Mouse (Mus musculus): Measurements from ENCODE around the gene Gm17334. TPM values are rescaled to one million over a fixed set of nuclear protein-coding genes. Genes with fewer than 3 reads are reported as not detected.
A peak's percentile ranks its signal among the peaks of the same experiment; 100 is the strongest.

Gene Gm17334
- polyA plus RNA-seq, 1 experiment from 2014 or later = not detected

- Histone ChIP-seq H3K4me1 (peaks cover 34% of the 10 kb centered on the region), H3K36me3 (replicated peaks) (no peaks in the 10 kb centered on the region), H3K9me3 (peaks cover 2% of the 10 kb centered on the region; the same call in 1 of the 2 replicates), H3K27me3 (replicated peaks; ENCODE audit: low read depth, poor library complexity, severe bottlenecking) (no peaks in the 10 kb centered on the region), H3K4me3 (no peak overlapping the region), H3K27ac (replicated peaks) (peak overlapping the region; percentile 67)
- WGBS = 69% methylated on average over 25 of the region's 25 CpGs
- DNase-seq (ENCODE audit: low spot score) = no peak
These were observed 21.9 kb upstream of the Gm17334 start for GRCm38 (mm10) chr11:53794671-53795557.

GRCm38 (mm10) chr11:53794015-53794414 is 21.0 kb upstream of the Gm17334 start:
- H3K9me3 ChIP-seq = peaks cover 2% of the 10 kb centered on the region; the same call in 1 of the 2 replicates
- H3K4me1 ChIP-seq = peaks cover 41% of the 10 kb centered on the region
- H3K27ac ChIP-seq (replicated peaks) = peak overlapping the region; percentile 21; the same call in 1 of the 2 replicates
- no peaks in the 10 kb centered on the region for H3K36me3 ChIP-seq (replicated peaks)
- H3K4me3 ChIP-seq = no peak overlapping the region
- WGBS = 85% methylated on average over 3 of the region's 3 CpGs
- H3K27me3 ChIP-seq (replicated peaks; ENCODE audit: low read depth, poor library complexity, severe bottlenecking) = no peaks in the 10 kb centered on the region
- no peak for DNase-seq (ENCODE audit: low spot score)

- Histone ChIP-seq H3K36me3 (replicated peaks) (no peaks in the 10 kb centered on the region), H3K27ac (replicated peaks) (no peak overlapping the region), H3K27me3 (replicated peaks; ENCODE audit: low read depth, poor library complexity, severe bottlenecking) (no peaks in the 10 kb centered on the region), H3K4me3 (no peak overlapping the region), H3K9me3 (peaks cover 2% of the 10 kb centered on the region; the same call in 1 of the 2 replicates), H3K4me1 (peaks cover 48% of the 10 kb centered on the region)
- 60% methylated on average over 3 of the region's 3 CpGs for WGBS
- peak; percentile 39 for DNase-seq (ENCODE audit: low spot score)
These were observed 20.0 kb upstream of the Gm17334 start for GRCm38 (mm10) chr11:53792986-53793385.

GRCm38 (mm10) chr11:53789277-53789676 is 16.3 kb upstream of the Gm17334 start:
- H3K27me3 ChIP-seq (replicated peaks; ENCODE audit: low read depth, poor library complexity, severe bottlenecking) = no peaks in the 10 kb centered on the region
- 78% methylated on average over 3 of the region's 3 CpGs for WGBS
- no peaks in the 10 kb centered on the region for H3K36me3 ChIP-seq (replicated peaks)
- peaks cover 2% of the 10 kb centered on the region; the same call in 1 of the 2 replicates for H3K9me3 ChIP-seq
- H3K27ac ChIP-seq (replicated peaks) = no peak overlapping the region
- H3K4me3 ChIP-seq = no peak overlapping the region
- DNase-seq (ENCODE audit: low spot score) = no peak
- H3K4me1 ChIP-seq = peaks cover 24% of the 10 kb centered on the region

- 66% methylated on average over 8 of the region's 8 CpGs for WGBS
- DNase-seq (ENCODE audit: low spot score) = no peak
- no peaks in the 10 kb centered on the region for H3K27me3 ChIP-seq (replicated peaks; ENCODE audit: low read depth, poor library complexity, severe bottlenecking)
- H3K27ac ChIP-seq (replicated peaks) = peak overlapping the region; percentile 40; the same call in 1 of the 2 replicates
- H3K4me1 ChIP-seq = peaks cover 26% of the 10 kb centered on the region
- H3K36me3 ChIP-seq (replicated peaks) = no peaks in the 10 kb centered on the region
- H3K9me3 ChIP-seq = peaks cover 2% of the 10 kb centered on the region; the same call in 1 of the 2 replicates
- H3K4me3 ChIP-seq = no peak overlapping the region
These were observed 15.2 kb upstream of the Gm17334 start for GRCm38 (mm10) chr11:53788196-53788595.

- 84% methylated on average over 13 of the region's 13 CpGs for WGBS
- H3K36me3 ChIP-seq (replicated peaks) = no peaks in the 10 kb centered on the region
- no peaks in the 10 kb centered on the region for H3K9me3 ChIP-seq
- no peaks in the 10 kb centered on the region for H3K27me3 ChIP-seq (replicated peaks; ENCODE audit: low read depth, poor library complexity, severe bottlenecking)
- H3K4me3 ChIP-seq = no peak overlapping the region
- H3K4me1 ChIP-seq = peaks cover 29% of the 10 kb centered on the region
- no peak overlapping the region for H3K27ac ChIP-seq (replicated peaks)
- DNase-seq (ENCODE audit: low spot score) = no peak
These were observed 13.4 kb upstream of the Gm17334 start for GRCm38 (mm10) chr11:53786058-53787031.

GRCm38 (mm10) chr11:53785311-53785936 is 12.4 kb upstream of the Gm17334 start:
- no peak for DNase-seq (ENCODE audit: low spot score)
- no peaks in the 10 kb centered on the region for H3K27me3 ChIP-seq (replicated peaks; ENCODE audit: low read depth, poor library complexity, severe bottlenecking)
- no peaks in the 10 kb centered on the region for H3K36me3 ChIP-seq (replicated peaks)
- 85% methylated on average over 3 of the region's 3 CpGs for WGBS
- peaks cover 30% of the 10 kb centered on the region for H3K4me1 ChIP-seq
- no peaks in the 10 kb centered on the region for H3K9me3 ChIP-seq
- no peak overlapping the region for H3K27ac ChIP-seq (replicated peaks)
- H3K4me3 ChIP-seq = no peak overlapping the region

GRCm38 (mm10) chr11:53783288-53783687 is 10.3 kb upstream of the Gm17334 start:
- Histone ChIP-seq H3K27ac (replicated peaks) (no peak overlapping the region), H3K36me3 (replicated peaks) (no peaks in the 10 kb centered on the region), H3K27me3 (replicated peaks; ENCODE audit: low read depth, poor library complexity, severe bottlenecking) (no peaks in the 10 kb centered on the region), H3K9me3 (no peaks in the 10 kb centered on the region), H3K4me1 (peaks cover 19% of the 10 kb centered on the region), H3K4me3 (no peak overlapping the region)
- no peak for DNase-seq (ENCODE audit: low spot score)
- 83% methylated on average over 9 of the region's 9 CpGs for WGBS

- 87% methylated on average over 7 of the region's 7 CpGs for WGBS
- Histone ChIP-seq H3K4me1 (peaks cover 12% of the 10 kb centered on the region), H3K4me3 (no peak overlapping the region)
These were observed 9.0 kb upstream of the Gm17334 start for GRCm38 (mm10) chr11:53781964-53782363.

GRCm38 (mm10) chr11:53781201-53781775 is 8.3 kb upstream of the Gm17334 start:
- H3K27me3 ChIP-seq (replicated peaks; ENCODE audit: low read depth, poor library complexity, severe bottlenecking) = no peaks in the 10 kb centered on the region

More at GRCm38 (mm10) chr11:53781964-53782363, 9.0 kb upstream of the Gm17334 start:
- 0 out of 2 replicates have a peak, but pooled peaks cover 1% of the 10 kb centered on the region for H3K36me3 ChIP-seq (replicated peaks)
- H3K9me3 ChIP-seq = no peaks in the 10 kb centered on the region
- DNase-seq (ENCODE audit: low spot score) = no peak
- H3K27ac ChIP-seq (replicated peaks) = no peak overlapping the region
- H3K27me3 ChIP-seq (replicated peaks; ENCODE audit: low read depth, poor library complexity, severe bottlenecking) = no peaks in the 10 kb centered on the region

GRCm38 (mm10) chr11:53780262-53780661 is 7.3 kb upstream of the Gm17334 start:
- Histone ChIP-seq H3K27ac (replicated peaks) (no peak overlapping the region), H3K36me3 (replicated peaks) (peaks cover 16% of the 10 kb centered on the region), H3K4me1 (peaks cover 12% of the 10 kb centered on the region), H3K4me3 (no peak overlapping the region), H3K27me3 (replicated peaks; ENCODE audit: low read depth, poor library complexity, severe bottlenecking) (no peaks in the 10 kb centered on the region), H3K9me3 (no peaks in the 10 kb centered on the region)
- DNase-seq (ENCODE audit: low spot score) = no peak
- 66% methylated on average over 3 of the region's 3 CpGs for WGBS

More at GRCm38 (mm10) chr11:53781201-53781775, 8.3 kb upstream of the Gm17334 start:
- Histone ChIP-seq H3K36me3 (replicated peaks) (peaks cover 8% of the 10 kb centered on the region), H3K9me3 (no peaks in the 10 kb centered on the region), H3K4me3 (no peak overlapping the region), H3K4me1 (peaks cover 12% of the 10 kb centered on the region), H3K27ac (replicated peaks) (no peak overlapping the region)
- WGBS = 84% methylated on average over 4 of the region's 4 CpGs
- no peak for DNase-seq (ENCODE audit: low spot score)

Data from embryonic facial prominence, embryonic 10.5 days (tissue).